Mouse (Mus musculus): Measurements from ENCODE around the gene Lrrc75b.

DNA sequence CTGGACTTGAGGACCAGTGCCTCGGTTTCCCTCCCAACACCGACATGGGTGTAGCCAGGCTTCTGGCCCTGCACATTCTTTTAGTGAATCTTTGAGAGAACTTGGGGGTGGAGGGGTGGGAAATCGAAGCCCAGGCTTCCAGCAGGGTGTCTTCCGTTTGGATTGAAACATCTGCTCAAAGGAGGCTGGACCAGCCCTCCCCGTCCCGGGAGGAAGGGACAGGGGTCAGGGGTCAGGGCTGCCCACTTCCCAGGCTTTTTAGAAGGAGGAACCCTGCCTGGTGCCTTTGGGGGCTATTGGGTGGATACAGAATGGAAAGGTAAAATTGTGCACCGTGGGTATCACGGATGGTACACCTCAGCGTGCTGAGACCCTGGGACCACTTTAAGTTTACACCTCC, 11.8 kb upstream of the Lrrc75b start:
- TF ChIP-seq CTCF (conservative IDR thresholded peaks at IDR 0.05; ENCODE audit: low read length), result no peak
- TF ChIP-seq POU5F1 (IDR thresholded peaks at IDR 0.05; ENCODE audit: borderline replicate concordance, low read length), result no peak
- TF ChIP-seq NANOG (IDR thresholded peaks at IDR 0.05; ENCODE audit: borderline replicate concordance, low read length), result no peak
